Mouse (Mus musculus) liver, postnatal 0 days (tissue): Measurements from ENCODE around the gene Cask.
A peak's percentile ranks its signal among the peaks of the same experiment; 100 is the strongest.

Source experiments
- CTCF ChIP-seq: sonication (generic); IDR thresholded peaks from 2 replicates; pipeline ENCODE4 v1.5.1; 2016; ENCODE audit warnings: antibody characterized with exemption, low read depth
- EP300 ChIP-seq: IDR thresholded peaks from 2 replicates; pipeline ENCODE4 v1.6.1; 2016; ENCODE audit warnings: antibody characterized with exemption, low read depth, mild to moderate bottlenecking

- TF ChIP-seq CTCF (no peak), EP300 (peak; percentile 36; the same call in 1 of the 2 replicates)
Observed at GRCm38 (mm10) chrX:13489761-13490160, 361.4 kb downstream of the Cask start.
